In genomic region chr3:21404058-21404457, GRCm38 (mm10) we compare ENCODE assay signal across 10 mouse cellular contexts.
"Had no signal": no experiment of that assay in that cellular context is flagged by ENCODE, and none has a peak within 500 bp of the region (broad histone marks: within the 10 kb centered on the region; RNA-seq: fewer than 3 reads in every experiment).

No protein-coding gene starts in this region.

- DNase-seq: kidney, postnatal 25 days; layer of hippocampus, postnatal 36 days; lung, postnatal 14 days; thymus, postnatal 4 days had no signal

- H3K27me3 ChIP-seq: limb, embryonic 15.5 days; liver, embryonic 12.5 days; lung, embryonic 15.5 days; midbrain, embryonic 13.5 days; neural tube, embryonic 15.5 days had no signal

- H3K9me3 ChIP-seq: limb, embryonic 15.5 days; liver, embryonic 12.5 days; lung, embryonic 15.5 days; midbrain, embryonic 13.5 days; neural tube, embryonic 15.5 days had no signal

- H3K4me2 ChIP-seq: limb, embryonic 15.5 days; liver, embryonic 12.5 days; lung, embryonic 15.5 days; midbrain, embryonic 13.5 days; neural tube, embryonic 15.5 days had no signal

- H3K36me3 ChIP-seq: limb, embryonic 15.5 days; liver, embryonic 12.5 days; lung, embryonic 15.5 days; midbrain, embryonic 13.5 days; neural tube, embryonic 15.5 days had no signal

- H3K27ac ChIP-seq: limb, embryonic 15.5 days; liver, embryonic 12.5 days; lung, embryonic 15.5 days; midbrain, embryonic 13.5 days; neural tube, embryonic 15.5 days had no signal

- H3K4me3 ChIP-seq: limb, embryonic 15.5 days; liver, embryonic 12.5 days; lung, embryonic 15.5 days; midbrain, embryonic 13.5 days; myocyte; neural tube, embryonic 15.5 days had no signal

- ATAC-seq: liver, embryonic 12.5 days; midbrain, embryonic 13.5 days had no signal

- H3K9ac ChIP-seq: limb, embryonic 15.5 days; liver, embryonic 12.5 days; lung, embryonic 15.5 days; midbrain, embryonic 13.5 days; neural tube, embryonic 15.5 days had no signal

- H3K4me1 ChIP-seq: limb, embryonic 15.5 days; liver, embryonic 12.5 days; lung, embryonic 15.5 days; midbrain, embryonic 13.5 days; neural tube, embryonic 15.5 days had no signal
